Mouse (Mus musculus) lung, postnatal 4 days (tissue): ENCODE measurements at regions not wholly inside any gene's neighbourhood (a gene's known extent, or its start where the extent isn't known, plus 50 kb on each side); places are given as distances from the start of the nearest gene placed in this dataset.
A peak's percentile ranks its signal among the peaks of the same experiment; 100 is the strongest.

Source experiments
- DNase-seq, 2 experiments: peaks; one replicate each; pipeline ENCODE4 v3.0.0; 2021

- no peak for DNase-seq
Observed at GRCm38 (mm10) chr2:172710641-172711040, 161.2 kb downstream of the Tfap2c start.

- DNase-seq: no peak
Observed at GRCm38 (mm10) chr2:172726701-172727100, 177.3 kb downstream of the Tfap2c start.

GRCm38 (mm10) chr2:172727576-172727975 lies 178.2 kb downstream of the Tfap2c start:
- DNase-seq: no peak

- DNase-seq: peak; percentile 56 to 72
Observed at GRCm38 (mm10) chr2:172728240-172728821, 178.9 kb downstream of the Tfap2c start.

- no peak for DNase-seq
Observed at GRCm38 (mm10) chr2:172729151-172729550, 179.8 kb downstream of the Tfap2c start.

- DNase-seq: no peak
Observed at GRCm38 (mm10) chr2:172729741-172730140, 180.3 kb downstream of the Tfap2c start.

- DNase-seq: no peak
Observed at GRCm38 (mm10) chr2:172731408-172731807, 182.0 kb downstream of the Tfap2c start.

- DNase-seq: no peak
Observed at GRCm38 (mm10) chr2:172732453-172733210, 183.2 kb downstream of the Tfap2c start.

- DNase-seq: no peak
Observed at GRCm38 (mm10) chr2:172733403-172733995, 184.1 kb downstream of the Tfap2c start.

GRCm38 (mm10) chr2:172735621-172736020 lies 186.2 kb downstream of the Tfap2c start:
- DNase-seq: no peak

- DNase-seq: peak in 1 of 2 experiments; percentile 25
Observed at GRCm38 (mm10) chr2:172739041-172739491, 189.7 kb downstream of the Tfap2c start.

GRCm38 (mm10) chr2:172739529-172739928 lies 190.1 kb downstream of the Tfap2c start:
- DNase-seq: peak in 1 of 2 experiments; percentile 28

GRCm38 (mm10) chr2:172751364-172751763 lies 188.8 kb downstream of the Bmp7 start:
- no peak for DNase-seq

GRCm38 (mm10) chr2:172755686-172756471 lies 184.2 kb downstream of the Bmp7 start:
- no peak for DNase-seq

- no peak for DNase-seq
Observed at GRCm38 (mm10) chr2:172756472-172756860, 183.7 kb downstream of the Bmp7 start.

- peak; percentile 68 to 71 for DNase-seq
Observed at GRCm38 (mm10) chr2:172758497-172758896, 181.6 kb downstream of the Bmp7 start.

- DNase-seq: no peak
Observed at GRCm38 (mm10) chr2:172765260-172765659, 174.9 kb downstream of the Bmp7 start.

- DNase-seq: no peak
Observed at GRCm38 (mm10) chr2:172766403-172766802, 173.7 kb downstream of the Bmp7 start.

- no peak for DNase-seq
Observed at GRCm38 (mm10) chr2:172768756-172769155, 171.4 kb downstream of the Bmp7 start.

GRCm38 (mm10) chr2:172770061-172770460 lies 170.1 kb downstream of the Bmp7 start:
- no peak for DNase-seq

- DNase-seq: no peak
Observed at GRCm38 (mm10) chr2:172770606-172771005, 169.5 kb downstream of the Bmp7 start.

- peak; percentile 49 to 76 for DNase-seq
Observed at GRCm38 (mm10) chr2:172773176-172773575, 166.9 kb downstream of the Bmp7 start.

GRCm38 (mm10) chr2:172776485-172776884 lies 163.6 kb downstream of the Bmp7 start:
- DNase-seq: peak in 1 of 2 experiments; percentile 55
